Mouse (Mus musculus) kidney, embryonic 14.5 days (tissue): Measurements from ENCODE around the gene Smurf1. TPM values are rescaled to one million over a fixed set of nuclear protein-coding genes. Genes with fewer than 3 reads are reported as not detected.

Experiments used
- ATAC-seq: fragments of 200-750 bp; cut with Nextera tagmentation; 2 replicates; pipeline ENCODE4 v1.8.0; 2017; ENCODE audit warnings: moderate number of reproducible peaks, mild to moderate bottlenecking, moderate TSS enrichment, moderate library complexity; ENCODE audit not compliant: low FRiP score, low TSS enrichment
- H3K27ac ChIP-seq: fragments of 300-500 bp; sonication (generic); 2 replicates; pipeline ENCODE4 v1.5.1; 2014; ENCODE audit warnings: low read depth, mild to moderate bottlenecking, low read length, moderate library complexity, mixed read lengths
- H3K27me3 ChIP-seq: fragments of 300-500 bp; sonication (generic); 2 replicates; pipeline ENCODE4 v1.6.1; 2014; ENCODE audit warnings: mild to moderate bottlenecking, low read length; ENCODE audit not compliant: control insufficient read depth, insufficient read depth
- H3K36me3 ChIP-seq: fragments of 300-500 bp; sonication (generic); 2 replicates; pipeline ENCODE4 v1.6.1; 2014; ENCODE audit warnings: low read length, mixed read lengths; ENCODE audit not compliant: control insufficient read depth, insufficient read depth
- H3K4me1 ChIP-seq: fragments of 300-500 bp; sonication (generic); 2 replicates; pipeline ENCODE4 v1.6.1; 2014; ENCODE audit warnings: low read length, mixed read lengths; ENCODE audit not compliant: control insufficient read depth, insufficient read depth
- H3K4me2 ChIP-seq: fragments of 300-500 bp; sonication (generic); replicated peaks from 2 replicates; pipeline ENCODE4 v1.6.1; 2014; ENCODE audit warnings: low read depth, mild to moderate bottlenecking, low read length
- H3K4me3 ChIP-seq: fragments of 300-500 bp; sonication (generic); 2 replicates; pipeline ENCODE4 v1.5.1; 2014; ENCODE audit warnings: mild to moderate bottlenecking, low read length
- H3K9ac ChIP-seq: fragments of 300-500 bp; sonication (generic); 2 replicates; pipeline ENCODE4 v1.6.1; 2014; ENCODE audit warnings: low read depth, mild to moderate bottlenecking, low read length, moderate library complexity
- H3K9me3 ChIP-seq: fragments of 300-500 bp; sonication (generic); 2 replicates; pipeline ENCODE4 v1.6.1; 2016; ENCODE audit warnings: low read length; ENCODE audit not compliant: control insufficient read depth
- WGBS: fragments of 180-500 bp; shearing (Covaris S2); extraction: QIAGEN DNeasy Blood & Tissue Kit; methylation state at CpG from one replicate; pipeline ENCODE4 v1.1.7; 2014; 5-methylcytosine and 5-hydroxymethylcytosine counted together
- polyA plus RNA-seq: library from polyadenylated mRNA; unstranded; fragments of >200 nt; fragmentation: Nextera tagmentation; extraction: Ambion mirVana; gene quantifications from 2 replicates; pipeline ENCODE4 v1.2.1, GENCODE M21; 2014

Smurf1 gene
- polyA plus RNA-seq, 1 experiment from 2014 or later = 20.2 TPM

GRCm38 (mm10) chr5:144948002-144948401 is 17.6 kb downstream of the Smurf1 start:
- Histone ChIP-seq H3K9me3 (no peaks in the 10 kb centered on the region), H3K27me3 (no peaks in the 10 kb centered on the region), H3K4me2 (no peak overlapping the region), H3K4me1 (peaks cover 19% of the 10 kb centered on the region), H3K27ac (no peak overlapping the region), H3K4me3 (no peak overlapping the region), H3K9ac (no peak overlapping the region), H3K36me3 (no peaks in the 10 kb centered on the region)
- 73% methylated on average over 1 of the region's 1 CpGs for WGBS
- ATAC-seq = no peak

GRCm38 (mm10) chr5:144946032-144946431 is 19.6 kb downstream of the Smurf1 start:
- H3K36me3 ChIP-seq = no peaks in the 10 kb centered on the region
- H3K27ac ChIP-seq = no peak overlapping the region
- no peak overlapping the region for H3K4me2 ChIP-seq
- H3K9me3 ChIP-seq = no peaks in the 10 kb centered on the region
- no peak overlapping the region for H3K4me3 ChIP-seq
- 94% methylated on average over 4 of the region's 4 CpGs for WGBS
- H3K4me1 ChIP-seq = peaks cover 19% of the 10 kb centered on the region
- no peaks in the 10 kb centered on the region for H3K27me3 ChIP-seq
- H3K9ac ChIP-seq = no peak overlapping the region
- ATAC-seq = no peak

GRCm38 (mm10) chr5:144944932-144945331 is 20.7 kb downstream of the Smurf1 start:
- WGBS = 59% methylated on average over 7 of the region's 7 CpGs
- Histone ChIP-seq H3K4me2 (no peak overlapping the region), H3K4me3 (no peak overlapping the region)

GRCm38 (mm10) chr5:144944370-144944769 is 21.3 kb downstream of the Smurf1 start:
- Histone ChIP-seq H3K4me1 (peaks cover 13% of the 10 kb centered on the region), H3K4me2 (no peak overlapping the region)
- WGBS = 83% methylated on average over 4 of the region's 4 CpGs

More at GRCm38 (mm10) chr5:144944932-144945331, 20.7 kb downstream of the Smurf1 start:
- Histone ChIP-seq H3K9me3 (no peaks in the 10 kb centered on the region), H3K27ac (no peak overlapping the region), H3K36me3 (no peaks in the 10 kb centered on the region), H3K9ac (no peak overlapping the region), H3K4me1 (peaks cover 16% of the 10 kb centered on the region), H3K27me3 (no peaks in the 10 kb centered on the region)
- no peak for ATAC-seq

GRCm38 (mm10) chr5:144943346-144943745 is 22.3 kb downstream of the Smurf1 start:
- Histone ChIP-seq H3K9me3 (no peaks in the 10 kb centered on the region), H3K27me3 (no peaks in the 10 kb centered on the region), H3K9ac (no peak overlapping the region), H3K36me3 (no peaks in the 10 kb centered on the region), H3K4me2 (no peak overlapping the region), H3K27ac (no peak overlapping the region), H3K4me1 (peaks cover 4% of the 10 kb centered on the region), H3K4me3 (no peak overlapping the region)
- ATAC-seq = no peak; the same call in 1 of the 2 replicates
- 88% methylated on average over 6 of the region's 6 CpGs for WGBS

More at GRCm38 (mm10) chr5:144944370-144944769, 21.3 kb downstream of the Smurf1 start:
- H3K27me3 ChIP-seq = no peaks in the 10 kb centered on the region
- H3K4me3 ChIP-seq = no peak overlapping the region
- no peaks in the 10 kb centered on the region for H3K36me3 ChIP-seq
- no peak overlapping the region for H3K9ac ChIP-seq
- H3K9me3 ChIP-seq = no peaks in the 10 kb centered on the region
- no peak overlapping the region for H3K27ac ChIP-seq
- ATAC-seq = no peak

- no peaks in the 10 kb centered on the region for H3K9me3 ChIP-seq
- H3K27me3 ChIP-seq = no peaks in the 10 kb centered on the region
- no peaks in the 10 kb centered on the region for H3K4me1 ChIP-seq
- WGBS = 73% methylated on average over 9 of the region's 9 CpGs
- H3K4me2 ChIP-seq = no peak overlapping the region
- no peak overlapping the region for H3K4me3 ChIP-seq
- no peak for ATAC-seq
- no peak overlapping the region for H3K27ac ChIP-seq
- no peaks in the 10 kb centered on the region for H3K36me3 ChIP-seq
- no peak overlapping the region for H3K9ac ChIP-seq
These were observed 23.2 kb downstream of the Smurf1 start for GRCm38 (mm10) chr5:144942431-144942830.

GRCm38 (mm10) chr5:144940904-144941303 is 24.7 kb downstream of the Smurf1 start:
- no peak overlapping the region for H3K4me2 ChIP-seq
- H3K4me3 ChIP-seq = no peak overlapping the region
- 77% methylated on average over 3 of the region's 3 CpGs for WGBS
- H3K9ac ChIP-seq = no peak overlapping the region
- H3K27me3 ChIP-seq = no peaks in the 10 kb centered on the region
- no peaks in the 10 kb centered on the region for H3K9me3 ChIP-seq
- no peaks in the 10 kb centered on the region for H3K4me1 ChIP-seq
- ATAC-seq = no peak
- no peaks in the 10 kb centered on the region for H3K36me3 ChIP-seq
- H3K27ac ChIP-seq = no peak overlapping the region

GRCm38 (mm10) chr5:144937304-144937703 is 28.3 kb downstream of the Smurf1 start:
- Histone ChIP-seq H3K4me3 (no peak overlapping the region), H3K4me2 (no peak overlapping the region), H3K4me1 (no peaks in the 10 kb centered on the region; the same call in 1 of the 2 replicates), H3K27ac (no peak overlapping the region), H3K9me3 (no peaks in the 10 kb centered on the region), H3K9ac (no peak overlapping the region), H3K36me3 (no peaks in the 10 kb centered on the region), H3K27me3 (no peaks in the 10 kb centered on the region)
- no peak for ATAC-seq
- 84% methylated on average over 2 of the region's 2 CpGs for WGBS

- Histone ChIP-seq H3K27me3 (no peaks in the 10 kb centered on the region), H3K9me3 (no peaks in the 10 kb centered on the region), H3K9ac (no peak overlapping the region), H3K4me3 (no peak overlapping the region), H3K36me3 (no peaks in the 10 kb centered on the region), H3K4me2 (no peak overlapping the region), H3K27ac (no peak overlapping the region), H3K4me1 (no peaks in the 10 kb centered on the region; the same call in 1 of the 2 replicates)
- ATAC-seq = no peak
- 79% methylated on average over 4 of the region's 4 CpGs for WGBS
These were observed 32.2 kb downstream of the Smurf1 start for GRCm38 (mm10) chr5:144933486-144933885.
